Mouse (Mus musculus): ENCODE data around the gene Gm20850. TPM values are rescaled to one million over a fixed set of nuclear protein-coding genes. Genes with fewer than 3 reads are reported as not detected.
"Not testable (repeated sequence)": the region's sequence is repeated elsewhere in the genome, so short reads cannot be mapped to it uniquely, and the experiment has no call there.

Gm20850 gene
- polyA plus RNA-seq (2012; rRNA removed) = not detected in 2 replicates

DNA sequence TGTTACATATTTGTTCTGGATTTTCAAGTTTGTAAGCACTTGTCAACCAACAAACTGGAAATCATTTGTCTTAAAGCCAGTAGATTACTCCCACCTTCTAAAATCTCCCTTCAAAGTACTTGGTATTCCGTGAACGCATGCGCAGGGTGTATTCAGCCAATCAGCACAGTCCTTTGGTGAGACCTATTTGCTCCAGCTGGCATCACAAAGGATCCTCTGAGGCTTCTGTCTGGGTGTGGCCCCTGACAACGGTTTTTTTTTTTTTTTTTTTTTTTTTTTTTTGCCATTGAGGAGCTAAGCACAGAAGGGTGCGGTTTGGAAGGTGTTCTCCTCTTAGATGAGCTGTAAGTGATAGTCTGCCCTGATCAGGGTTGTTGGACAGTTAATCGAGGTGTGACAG lies at the start of gene Gm20850:
Gene Gm20850, plus strand, starts transcription at position 301 of the 400 bp plus-strand sequence.
- no CpG with 5 or more reads among the region's 6 CpGs for WGBS
- H3K4me3 ChIP-seq (ENCODE audit: control insufficient read depth, insufficient read depth, low read length); H3K27me3 ChIP-seq (ENCODE audit: control insufficient read depth, insufficient read depth, low read length); H3K27ac ChIP-seq (ENCODE audit: control insufficient read depth, insufficient read depth, low read length); DNase-seq; H3K36me3 ChIP-seq (ENCODE audit: control insufficient read depth, insufficient read depth, low read length); H3K4me1 ChIP-seq (replicated peaks; ENCODE audit: control insufficient read depth, insufficient read depth, low read length): not testable (repeated sequence)
